In genomic region chr7:19603849-19604605, GRCm38 (mm10) we compare ENCODE assay signal across 8 mouse cellular contexts. TPM values are rescaled to one million over a fixed set of nuclear protein-coding genes. Genes with fewer than 3 reads are reported as not detected.
DNase-seq lines count a peak whose midpoint lies in the region; ATAC-seq and TF ChIP-seq lines count a peak whose summit lies in the region.

Gene Clasrp, minus strand, starts transcription at chr7:19604486.

- no peaks in the 10 kb centered on the region for H3K27me3 ChIP-seq in heart, embryonic 10.5 days (ENCODE audit: insufficient read depth, poor library complexity, severe bottlenecking)
- H3K27me3 ChIP-seq in kidney, embryonic 15.5 days = no peaks in the 10 kb centered on the region

- peak; percentile 97 for DNase-seq in A20 (ENCODE audit: low read depth, low spot score)
- DNase-seq in heart, embryonic 10.5 days (ENCODE audit: low spot score) = peak; percentile 98
- peak; percentile 98 for DNase-seq in liver
- peak; percentile 98 to 99 for DNase-seq in spleen, postnatal 4 days (ENCODE audit: low spot score in 2 of 2)

- H3K4me3 ChIP-seq in bone marrow macrophage, adult 2 months (ENCODE audit: insufficient read depth, low read length) = peak within 1 kb of the TSS; percentile 88
- peak within 1 kb of the TSS; percentile 84 for H3K4me3 ChIP-seq in embryonic fibroblast, embryonic 13.5 days (ENCODE audit: insufficient read depth, low read length)
- H3K4me3 ChIP-seq in heart, embryonic 10.5 days = peak within 1 kb of the TSS; percentile 99
- peak within 1 kb of the TSS; percentile 100 for H3K4me3 ChIP-seq in kidney, embryonic 15.5 days (replicated peaks)

- peaks cover 41% of the 10 kb centered on the region for H3K36me3 ChIP-seq in heart, embryonic 10.5 days
- H3K36me3 ChIP-seq in kidney, embryonic 15.5 days = peaks cover 38% of the 10 kb centered on the region

- H3K9me3 ChIP-seq in heart, embryonic 10.5 days = no peaks in the 10 kb centered on the region
- H3K9me3 ChIP-seq in kidney, embryonic 15.5 days (replicated peaks) = no peaks in the 10 kb centered on the region

- no peak for TF ChIP-seq CTCF in bone marrow macrophage, adult 2 months (IDR thresholded peaks at IDR 0.05; ENCODE audit: low read depth, low read length)
- TF ChIP-seq CTCF in embryonic fibroblast, embryonic 13.5 days (IDR thresholded peaks at IDR 0.05; ENCODE audit: borderline replicate concordance, insufficient read depth, low read length) = no peak

- WGBS in heart, embryonic 10.5 days = 1% methylated on average over 57 of the region's 57 CpGs
- under 1% methylated on average over 56 of the region's 57 CpGs for WGBS in kidney, embryonic 15.5 days

- peak; percentile 94 for ATAC-seq in kidney, embryonic 15.5 days (replicated peaks; ENCODE audit: low FRiP score)
- ATAC-seq in monocyte, adult 5-6 weeks (replicated peaks; ENCODE audit: insufficient number of reproducible peaks, low FRiP score, low TSS enrichment, poor library complexity, severe bottlenecking) = peak; percentile 99

- H3K9ac ChIP-seq in kidney, embryonic 15.5 days = peak within 1 kb of the TSS; percentile 99

- H3K4me2 ChIP-seq in kidney, embryonic 15.5 days = peak within 1 kb of the TSS; percentile 83

- peak within 1 kb of the TSS; percentile 66 for H3K27ac ChIP-seq in bone marrow macrophage, adult 2 months (ENCODE audit: insufficient read depth, low read depth, low read length)
- peak within 1 kb of the TSS; percentile 61 for H3K27ac ChIP-seq in embryonic fibroblast, embryonic 13.5 days (ENCODE audit: insufficient read depth, low read length)
- peak within 1 kb of the TSS; percentile 95 for H3K27ac ChIP-seq in heart, embryonic 10.5 days
- peak within 1 kb of the TSS; percentile 85 for H3K27ac ChIP-seq in kidney, embryonic 15.5 days

- peaks cover 32% of the 10 kb centered on the region for H3K4me1 ChIP-seq in bone marrow macrophage, adult 2 months (ENCODE audit: control insufficient read depth, insufficient read depth, low read length)
- H3K4me1 ChIP-seq in embryonic fibroblast, embryonic 13.5 days (ENCODE audit: control insufficient read depth, insufficient read depth, low read length) = peaks cover 8% of the 10 kb centered on the region; the same call in 1 of the 2 replicates
- peaks cover 26% of the 10 kb centered on the region for H3K4me1 ChIP-seq in heart, embryonic 10.5 days
- H3K4me1 ChIP-seq in kidney, embryonic 15.5 days = peaks cover 29% of the 10 kb centered on the region

- TF ChIP-seq POLR2A in bone marrow macrophage, adult 2 months (IDR thresholded peaks at IDR 0.05; ENCODE audit: borderline replicate concordance, low read depth, low read length) = no peak
- TF ChIP-seq POLR2A in embryonic fibroblast, embryonic 13.5 days (IDR thresholded peaks at IDR 0.05; ENCODE audit: low read depth, low read length) = peak; percentile 85

RNA-seq across cellular contexts. Expression of gene Clasrp, which starts in this region (rescaled TPM):
- 41.1 and 53.9 TPM in 2 replicates for polyA plus RNA-seq in bone marrow macrophage, adult 2 months (2012; ENCODE audit: insufficient read depth, insufficient read length, missing spikeins)
- 32.4 and 38.1 TPM in 2 replicates for polyA plus RNA-seq in embryonic fibroblast, embryonic 13.5 days (2011; ENCODE audit: insufficient read length, low read depth, missing spikeins)
- polyA plus RNA-seq in heart, embryonic 10.5 days (2016; fragmentation: Nextera tagmentation; extraction: Ambion mirVana) = 38.7 and 47.6 TPM in 2 replicates
- 50.6 and 58.6 TPM in 2 replicates for polyA plus RNA-seq in kidney, embryonic 15.5 days (2015; fragmentation: Nextera tagmentation; extraction: Ambion mirVana)
- total RNA-seq in monocyte, adult 5-6 weeks (2017) = 43.4 to 59.5 TPM (median 53.5 TPM) in 3 replicates

Comparison
In these comparisons a context has a peak if more than half of its experiments do, and no peak if none do; other contexts are left out.
1. Peak in every context shown above with its lines: DNase-seq, ATAC-seq, H3K4me3 ChIP-seq and H3K27ac ChIP-seq.